Mouse (Mus musculus): Measurements from ENCODE around the gene Gpr137.

GRCm38 (mm10) chr19:6979486-6980380, 37.5 kb upstream of the Gpr137 start:
- no peak for TF ChIP-seq EP300 (IDR thresholded peaks at IDR 0.05; ENCODE audit: low read depth)
- TF ChIP-seq CTCF (IDR thresholded peaks at IDR 0.05; ENCODE audit: low read depth), result peak; percentile 82
